In the genomic region with DNA sequence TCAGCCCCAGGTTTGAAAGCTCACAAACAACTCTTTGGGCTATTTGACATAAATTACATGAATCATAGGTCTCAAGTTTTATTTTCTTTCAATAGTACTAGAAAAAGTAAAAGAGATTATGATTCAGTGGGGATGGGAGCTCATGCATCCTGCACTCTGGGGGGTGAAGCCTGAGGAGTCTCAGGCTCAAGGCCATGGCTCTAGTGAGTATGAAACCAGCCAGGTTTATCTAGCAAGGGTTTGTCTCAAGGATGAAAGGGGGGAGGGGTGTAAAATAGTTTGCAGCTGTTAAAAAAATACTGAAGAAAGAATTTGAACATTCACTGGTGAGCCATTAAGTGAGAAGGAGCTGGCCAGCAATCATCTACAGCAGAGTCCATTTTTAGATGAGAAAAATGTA, we compare ENCODE assay signal across 24 mouse cellular contexts.
"Had no signal": no experiment of that assay in that cellular context is flagged by ENCODE, and none has a peak within 500 bp of the region (broad histone marks: within the 10 kb centered on the region; RNA-seq: fewer than 3 reads in every experiment).

No protein-coding gene starts in this region.

- H3K27ac ChIP-seq: gastrocnemius, adult 2 months; heart, embryonic 13.5 days; heart, embryonic 15.5 days; hindbrain, embryonic 10.5 days; hindbrain, embryonic 12.5 days; hindbrain, embryonic 14.5 days; intestine, embryonic 15.5 days; layer of hippocampus, adult 2 months; left cerebral cortex, adult 2 months; limb, embryonic 13.5 days; liver, embryonic 13.5 days had no signal

- H3K4me2 ChIP-seq: heart, embryonic 11.5 days; heart, embryonic 13.5 days; heart, embryonic 15.5 days; hindbrain, embryonic 12.5 days; hindbrain, embryonic 14.5 days; intestine, embryonic 15.5 days; limb, embryonic 13.5 days; liver, embryonic 11.5 days; liver, embryonic 13.5 days had no signal

- H3K4me1 ChIP-seq: heart, embryonic 13.5 days; heart, embryonic 15.5 days; hindbrain, embryonic 10.5 days; intestine, embryonic 15.5 days; limb, embryonic 13.5 days; liver, embryonic 13.5 days had no signal

- DNase-seq: gastrocnemius, adult 2 months; gastrocnemius, postnatal 10 days; gastrocnemius, postnatal 25 days; heart, adult 18-20 months; kidney, adult 18-20 months; kidney, adult 8-10 months; kidney, postnatal 10 days; kidney, postnatal 25 days; liver; liver, embryonic 13.5 days had no signal

- H3K9me3 ChIP-seq: heart, embryonic 13.5 days; heart, embryonic 15.5 days; hindbrain, embryonic 10.5 days; hindbrain, embryonic 12.5 days; intestine, embryonic 15.5 days; limb, embryonic 13.5 days; liver, embryonic 13.5 days had no signal

- ATAC-seq: hindbrain, embryonic 16.5 days; inflammation-experienced regulatory T-cells, adult 6 months; intestine, embryonic 15.5 days; intestine, postnatal 0 days had no signal

- H3K27me3 ChIP-seq: heart, embryonic 13.5 days; heart, embryonic 15.5 days; hindbrain, embryonic 12.5 days; intestine, embryonic 15.5 days; limb, embryonic 13.5 days; liver, embryonic 13.5 days had no signal

- H3K9ac ChIP-seq: heart, embryonic 13.5 days; heart, embryonic 15.5 days; hindbrain, embryonic 12.5 days; hindbrain, embryonic 14.5 days; intestine, embryonic 15.5 days; limb, embryonic 13.5 days; liver, embryonic 13.5 days had no signal

- H3K4me3 ChIP-seq: gastrocnemius, adult 2 months; heart, embryonic 13.5 days; heart, embryonic 15.5 days; hindbrain, embryonic 10.5 days; hindbrain, embryonic 12.5 days; intestine, embryonic 15.5 days; layer of hippocampus, adult 2 months; left cerebral cortex, adult 2 months; limb, embryonic 13.5 days; liver, embryonic 13.5 days had no signal

- H3K36me3 ChIP-seq: heart, embryonic 13.5 days; heart, embryonic 15.5 days; hindbrain, embryonic 10.5 days; hindbrain, embryonic 12.5 days; intestine, embryonic 15.5 days; limb, embryonic 13.5 days; liver, embryonic 13.5 days had no signal
